Comparison of ENCODE assay signal across 13 mouse cellular contexts in the genomic region with DNA sequence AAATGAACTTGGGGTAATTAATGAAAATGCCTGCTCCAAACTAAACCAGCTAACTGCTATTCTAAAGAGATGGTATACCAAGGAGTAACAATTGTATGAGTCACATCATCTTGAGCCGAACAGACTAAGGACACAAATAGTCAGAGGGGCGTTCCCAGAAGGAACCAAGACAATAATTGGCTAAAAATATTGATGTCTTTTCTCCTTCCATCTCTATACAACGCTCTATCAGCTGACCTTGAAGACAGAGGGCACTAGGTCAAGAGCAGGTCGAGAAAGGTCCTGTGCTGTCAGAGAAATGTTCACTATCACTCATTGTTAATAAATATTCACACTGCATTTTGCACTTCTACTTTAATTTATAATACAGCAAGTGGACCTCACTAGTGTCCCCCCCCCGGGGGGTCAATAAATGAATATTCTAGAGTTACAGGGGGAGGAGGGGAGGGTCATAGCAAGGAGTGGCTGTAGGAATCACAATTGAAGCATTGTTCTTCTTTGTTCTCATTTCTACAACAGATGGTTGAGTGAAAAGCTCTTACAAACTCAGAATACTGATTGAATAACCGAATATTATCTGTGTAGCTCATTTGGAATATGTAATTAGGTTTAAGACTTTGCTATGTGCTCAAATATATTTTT.
"Had no signal": no experiment of that assay in that cellular context is flagged by ENCODE, and none has a peak within 500 bp of the region (broad histone marks: within the 10 kb centered on the region; RNA-seq: fewer than 3 reads in every experiment).

No protein-coding gene starts in this region.

- H3K27me3 ChIP-seq: limb, embryonic 15.5 days; liver, embryonic 12.5 days; midbrain, embryonic 15.5 days had no signal

- H3K9me3 ChIP-seq: limb, embryonic 15.5 days; liver, embryonic 12.5 days; midbrain, embryonic 15.5 days had no signal

- ATAC-seq: liver, embryonic 12.5 days; midbrain, embryonic 15.5 days had no signal

- H3K36me3 ChIP-seq: limb, embryonic 15.5 days; liver, embryonic 12.5 days; midbrain, embryonic 15.5 days had no signal

- H3K9ac ChIP-seq: limb, embryonic 15.5 days; liver, embryonic 12.5 days; lung, embryonic 14.5 days; midbrain, embryonic 15.5 days had no signal

- H3K4me2 ChIP-seq: limb, embryonic 15.5 days; liver, embryonic 12.5 days; lung, embryonic 14.5 days; midbrain, embryonic 15.5 days had no signal

- H3K4me1 ChIP-seq: limb, embryonic 15.5 days; liver, embryonic 12.5 days; midbrain, embryonic 15.5 days had no signal

- H3K27ac ChIP-seq: kidney, postnatal 0 days; limb, embryonic 15.5 days; liver, embryonic 12.5 days; midbrain, embryonic 15.5 days; stomach, postnatal 0 days had no signal

- H3K4me3 ChIP-seq: limb, embryonic 15.5 days; liver, embryonic 12.5 days; midbrain, embryonic 15.5 days had no signal

- DNase-seq: kidney, adult 8-10 months; kidney, postnatal 36 days; layer of hippocampus, adult 9-11 months; layer of hippocampus, postnatal 36 days; lung, embryonic 14.5 days; lung, postnatal 10 days; lung, postnatal 4 days; thymus, postnatal 14 days had no signal
